Mouse (Mus musculus): ENCODE data around the gene Keap1.
"Not testable (repeated sequence)": the region's sequence is repeated elsewhere in the genome, so short reads cannot be mapped to it uniquely, and the experiment has no call there.

Gene Keap1

GRCm38 (mm10) chr9:21197981-21198380 is 41.2 kb downstream of the Keap1 start:
- DNase-seq (ENCODE audit: extremely low spot score, low read depth, low spot score) = no peak

- DNase-seq (ENCODE audit: extremely low spot score, low read depth, low spot score) = no peak
Measured at GRCm38 (mm10) chr9:21196521-21197433, 42.4 kb downstream of the Keap1 start.

- not testable (repeated sequence) for DNase-seq (ENCODE audit: extremely low spot score, low read depth, low spot score)
Measured at GRCm38 (mm10) chr9:21195736-21196505, 43.2 kb downstream of the Keap1 start.

GRCm38 (mm10) chr9:21194787-21195493 is 44.2 kb downstream of the Keap1 start:
- DNase-seq (ENCODE audit: extremely low spot score, low read depth, low spot score) = no peak

GRCm38 (mm10) chr9:21193786-21194185 is 45.4 kb downstream of the Keap1 start:
- no peak for DNase-seq (ENCODE audit: extremely low spot score, low read depth, low spot score)

- DNase-seq (ENCODE audit: extremely low spot score, low read depth, low spot score) = no peak
Measured at GRCm38 (mm10) chr9:21190670-21191069, 48.5 kb downstream of the Keap1 start.

GRCm38 (mm10) chr9:21189905-21190304 is 49.3 kb downstream of the Keap1 start:
- DNase-seq (ENCODE audit: extremely low spot score, low read depth, low spot score) = no peak

GRCm38 (mm10) chr9:21185436-21185835 is 53.7 kb downstream of the Keap1 start:
- no peak for DNase-seq (ENCODE audit: extremely low spot score, low read depth, low spot score)

- no peak for DNase-seq (ENCODE audit: extremely low spot score, low read depth, low spot score)
Measured at GRCm38 (mm10) chr9:21184733-21185132, 54.4 kb downstream of the Keap1 start.

- no peak for DNase-seq (ENCODE audit: extremely low spot score, low read depth, low spot score)
Measured at GRCm38 (mm10) chr9:21183905-21184413, 55.2 kb downstream of the Keap1 start.

- DNase-seq (ENCODE audit: extremely low spot score, low read depth, low spot score) = no peak
Measured at GRCm38 (mm10) chr9:21183421-21183820, 55.7 kb downstream of the Keap1 start.

GRCm38 (mm10) chr9:21181421-21182220 is 57.5 kb downstream of the Keap1 start:
- DNase-seq (ENCODE audit: extremely low spot score, low read depth, low spot score) = no peak

GRCm38 (mm10) chr9:21180841-21181240 is 58.3 kb downstream of the Keap1 start:
- DNase-seq (ENCODE audit: extremely low spot score, low read depth, low spot score) = no peak

- DNase-seq (ENCODE audit: extremely low spot score, low read depth, low spot score) = no peak
Measured at GRCm38 (mm10) chr9:21180402-21180801, 58.8 kb downstream of the Keap1 start.

Measured in hindlimb bud, embryonic 11.5 days (tissue).